Mouse (Mus musculus): Measurements from ENCODE around the gene Rhbg. TPM values are rescaled to one million over a fixed set of nuclear protein-coding genes. Genes with fewer than 3 reads are reported as not detected.

The Rhbg gene
- polyA plus RNA-seq, 1 experiment from 2014 or later, result 0.34 TPM

GRCm38 (mm10) chr3:88203999-88204700 lies 50.4 kb downstream of the Rhbg start:
- Histone ChIP-seq H3K9me3 (no peaks in the 10 kb centered on the region), H3K27ac (no peak overlapping the region), H3K4me3 (no peak overlapping the region), H3K27me3 (peaks cover 100% of the 10 kb centered on the region), H3K36me3 (no peaks in the 10 kb centered on the region), H3K4me2 (no peak overlapping the region), H3K9ac (no peak overlapping the region), H3K4me1 (peaks cover 9% of the 10 kb centered on the region)
- WGBS, result 3% methylated on average over 7 of the region's 7 CpGs
- ATAC-seq (ENCODE audit: borderline replicate concordance, extremely low read depth, low FRiP score, low TSS enrichment), result no peak

- 15% methylated on average over 5 of the region's 5 CpGs for WGBS
- peaks cover 100% of the 10 kb centered on the region for H3K27me3 ChIP-seq
- no peak overlapping the region for H3K4me3 ChIP-seq
- H3K9ac ChIP-seq, result no peak overlapping the region
- H3K36me3 ChIP-seq, result no peaks in the 10 kb centered on the region
- ATAC-seq (ENCODE audit: borderline replicate concordance, extremely low read depth, low FRiP score, low TSS enrichment), result no peak
- no peak overlapping the region for H3K4me2 ChIP-seq
- peaks cover 9% of the 10 kb centered on the region for H3K4me1 ChIP-seq
- no peaks in the 10 kb centered on the region for H3K9me3 ChIP-seq
- no peak overlapping the region for H3K27ac ChIP-seq
These were observed 51.1 kb downstream of the Rhbg start for GRCm38 (mm10) chr3:88203456-88203855.

- Histone ChIP-seq H3K4me3 (no peak overlapping the region), H3K4me1 (peaks cover 9% of the 10 kb centered on the region), H3K27me3 (peaks cover 100% of the 10 kb centered on the region), H3K9me3 (no peaks in the 10 kb centered on the region), H3K36me3 (no peaks in the 10 kb centered on the region), H3K9ac (no peak overlapping the region), H3K27ac (no peak overlapping the region), H3K4me2 (no peak overlapping the region)
- ATAC-seq (ENCODE audit: borderline replicate concordance, extremely low read depth, low FRiP score, low TSS enrichment), result no peak
- 2% methylated on average over 6 of the region's 6 CpGs for WGBS
These were observed 51.5 kb downstream of the Rhbg start for GRCm38 (mm10) chr3:88202986-88203385.

GRCm38 (mm10) chr3:88201640-88202039 lies 52.9 kb downstream of the Rhbg start:
- peaks cover 100% of the 10 kb centered on the region for H3K27me3 ChIP-seq
- 17% methylated on average over 5 of the region's 5 CpGs for WGBS

GRCm38 (mm10) chr3:88200972-88201330 lies 53.6 kb downstream of the Rhbg start:
- Histone ChIP-seq H3K4me2 (peak overlapping the region; percentile 45), H3K36me3 (no peaks in the 10 kb centered on the region), H3K27me3 (peaks cover 97% of the 10 kb centered on the region), H3K4me3 (peak overlapping the region; percentile 22), H3K27ac (no peak overlapping the region), H3K9me3 (no peaks in the 10 kb centered on the region), H3K9ac (no peak overlapping the region), H3K4me1 (peaks cover 9% of the 10 kb centered on the region)
- ATAC-seq (ENCODE audit: borderline replicate concordance, extremely low read depth, low FRiP score, low TSS enrichment), result no peak
- under 1% methylated on average over 34 of the region's 37 CpGs for WGBS

More at GRCm38 (mm10) chr3:88201640-88202039, 52.9 kb downstream of the Rhbg start:
- H3K4me1 ChIP-seq, result peaks cover 9% of the 10 kb centered on the region
- H3K4me3 ChIP-seq, result no peak overlapping the region
- no peak overlapping the region for H3K4me2 ChIP-seq
- H3K36me3 ChIP-seq, result no peaks in the 10 kb centered on the region
- ATAC-seq (ENCODE audit: borderline replicate concordance, extremely low read depth, low FRiP score, low TSS enrichment), result no peak
- no peaks in the 10 kb centered on the region for H3K9me3 ChIP-seq
- no peak overlapping the region for H3K27ac ChIP-seq
- H3K9ac ChIP-seq, result no peak overlapping the region

DNA sequence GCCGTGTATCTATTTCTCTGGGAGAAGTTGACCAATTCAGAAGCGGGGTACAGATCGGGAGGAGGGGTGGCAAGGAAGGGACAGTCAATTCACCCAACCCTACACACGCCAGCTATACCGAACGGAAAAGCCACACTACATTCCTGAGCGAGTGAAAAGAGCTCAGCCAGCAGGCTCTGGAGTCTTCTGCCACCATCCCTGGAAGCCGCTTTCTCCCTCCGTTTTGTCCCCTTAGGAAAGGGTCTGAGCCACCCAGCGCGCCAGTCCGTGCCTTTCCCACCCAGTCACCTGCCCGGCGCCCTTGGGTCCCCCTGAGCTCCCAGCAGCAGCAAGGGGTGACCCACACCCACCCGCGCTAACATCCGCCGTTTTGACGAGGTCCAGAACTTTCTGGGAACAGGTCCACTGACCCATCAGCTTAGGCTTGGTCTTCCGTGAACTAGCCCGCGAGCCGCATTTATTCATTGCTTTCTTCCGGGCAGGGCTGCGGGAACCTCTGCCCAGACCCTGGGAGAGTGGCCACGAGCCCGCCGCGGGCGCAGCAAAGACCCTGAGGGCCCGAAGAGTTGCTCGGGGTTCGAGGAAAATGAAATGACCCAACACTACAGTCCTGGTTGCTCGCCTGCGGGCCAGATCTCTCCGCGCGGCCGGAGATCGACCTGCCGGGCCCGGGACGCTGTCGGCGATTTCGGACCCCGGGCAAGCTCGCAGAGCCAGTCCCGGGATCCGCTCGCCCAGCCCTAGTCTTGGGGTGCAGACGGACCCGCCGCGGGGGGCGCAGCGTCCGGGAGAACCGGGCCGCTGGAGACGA lies 54.1 kb downstream of the Rhbg start:
- Histone ChIP-seq H3K9me3 (no peaks in the 10 kb centered on the region), H3K36me3 (no peaks in the 10 kb centered on the region), H3K4me2 (peak overlapping the region; percentile 45), H3K9ac (no peak overlapping the region), H3K27ac (no peak overlapping the region), H3K4me3 (peak overlapping the region; percentile 22), H3K27me3 (peaks cover 97% of the 10 kb centered on the region), H3K4me1 (peaks cover 9% of the 10 kb centered on the region)
- under 1% methylated on average over 61 of the region's 61 CpGs for WGBS
- ATAC-seq (ENCODE audit: borderline replicate concordance, extremely low read depth, low FRiP score, low TSS enrichment), result no peak

DNA sequence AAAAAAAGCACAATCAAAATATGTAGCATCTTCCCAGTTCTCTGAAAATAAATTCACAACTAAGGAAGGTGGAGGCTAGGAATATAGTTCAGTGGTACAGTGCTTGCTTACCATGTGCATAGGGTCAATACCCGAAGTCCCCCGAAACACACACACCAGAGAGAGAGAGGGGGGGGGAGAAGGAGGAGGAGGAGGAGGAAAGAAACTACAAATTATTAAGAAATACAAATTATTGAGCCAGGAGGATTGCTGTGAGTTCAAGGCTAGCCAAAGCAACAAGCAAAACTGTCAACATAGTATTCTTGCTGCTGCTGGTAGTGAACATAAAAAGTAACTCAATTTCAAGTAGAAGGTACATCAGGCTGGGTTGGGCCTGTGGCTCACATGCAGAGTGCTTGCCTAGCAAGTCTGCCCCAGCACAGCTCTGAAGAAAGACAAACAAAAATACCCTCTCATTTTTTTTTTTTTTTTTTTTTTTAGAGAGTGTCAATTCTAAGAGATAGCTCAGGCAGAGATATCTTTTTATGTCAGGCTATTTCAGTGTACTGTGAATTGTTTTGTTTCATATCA lies 54.9 kb downstream of the Rhbg start:
- Histone ChIP-seq H3K4me2 (no peak overlapping the region), H3K4me1 (peaks cover 9% of the 10 kb centered on the region), H3K36me3 (no peaks in the 10 kb centered on the region), H3K4me3 (no peak overlapping the region), H3K27me3 (peaks cover 94% of the 10 kb centered on the region), H3K9me3 (no peaks in the 10 kb centered on the region), H3K27ac (no peak overlapping the region), H3K9ac (no peak overlapping the region)
- no peak for ATAC-seq (ENCODE audit: borderline replicate concordance, extremely low read depth, low FRiP score, low TSS enrichment)
- 47% methylated on average over 2 of the region's 2 CpGs for WGBS

DNA sequence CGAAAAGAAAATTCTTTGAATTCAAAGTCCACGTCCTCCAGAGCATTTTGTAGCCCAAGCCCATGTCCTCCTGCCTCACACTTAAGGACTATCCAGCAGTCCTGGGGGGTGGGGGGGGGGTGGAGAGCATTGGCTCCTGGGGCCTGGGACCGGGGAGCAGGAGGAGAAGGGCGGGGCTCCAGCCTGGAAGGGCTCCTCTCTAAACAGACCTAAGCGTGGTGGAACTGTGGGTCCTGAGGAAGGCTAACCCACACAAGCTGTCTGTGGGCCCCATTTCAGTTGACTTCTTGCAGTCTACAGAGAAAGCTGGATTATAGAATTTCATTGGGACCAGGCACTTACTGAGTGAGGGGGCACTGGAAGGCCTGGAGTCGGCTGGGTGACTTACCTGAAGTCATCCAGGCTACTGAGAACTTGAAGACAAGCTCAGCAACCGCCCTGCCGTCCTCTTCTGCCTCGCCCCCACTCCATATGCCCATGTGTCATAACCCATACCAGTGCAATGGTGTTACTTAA lies 55.9 kb downstream of the Rhbg start:
- no peak for ATAC-seq (ENCODE audit: borderline replicate concordance, extremely low read depth, low FRiP score, low TSS enrichment)
- Histone ChIP-seq H3K9ac (no peak overlapping the region), H3K4me2 (no peak overlapping the region), H3K4me1 (peaks cover 9% of the 10 kb centered on the region), H3K27me3 (peaks cover 93% of the 10 kb centered on the region), H3K4me3 (no peak overlapping the region), H3K9me3 (no peaks in the 10 kb centered on the region), H3K36me3 (no peaks in the 10 kb centered on the region), H3K27ac (no peak overlapping the region)
- WGBS, result 3% methylated on average over 9 of the region's 9 CpGs

- Histone ChIP-seq H3K27ac (no peak overlapping the region), H3K4me3 (no peak overlapping the region), H3K4me2 (no peak overlapping the region), H3K9ac (no peak overlapping the region), H3K9me3 (no peaks in the 10 kb centered on the region), H3K27me3 (peaks cover 93% of the 10 kb centered on the region), H3K4me1 (peaks cover 9% of the 10 kb centered on the region), H3K36me3 (no peaks in the 10 kb centered on the region)
- no peak for ATAC-seq (ENCODE audit: borderline replicate concordance, extremely low read depth, low FRiP score, low TSS enrichment)
- 10% methylated on average over 10 of the region's 10 CpGs for WGBS
These were observed 56.6 kb downstream of the Rhbg start for GRCm38 (mm10) chr3:88197741-88198504.
